Mouse (Mus musculus) megakaryocyte, adult 5-6 weeks (primary cell): ENCODE data around the gene Insm2. TPM values are rescaled to one million over a fixed set of nuclear protein-coding genes. Genes with fewer than 3 reads are reported as not detected.
"Not testable (repeated sequence)": the region's sequence is repeated elsewhere in the genome, so short reads cannot be mapped to it uniquely, and the experiment has no call there.

Experiments used
- ATAC-seq: 2 replicates; pipeline ENCODE4 v1.8.0; 2016; ENCODE audit warnings: mild to moderate bottlenecking, inconsistent platforms; ENCODE audit not compliant: poor library complexity, severe bottlenecking
- total RNA-seq, 2 experiments: library from RNA; stranded (forward) in 1 of 2; stranded (reverse) in 1 of 2; fragments of 153-499, 151-499 nt in 1 of 2; fragments of 221-1000, 200-1000 nt in 1 of 2; gene quantifications; 2 replicates each; pipeline versions ENCODE4 v1.2.3 to v1.2.4; 2015 to 2017

Insm2 gene
- total RNA-seq (2015) = not detected in 2 replicates
- total RNA-seq (2017) = not detected in 2 replicates

GRCm38 (mm10) chr12:55598887-55599561 lies at the start of gene Insm2:
TSS of gene Insm2 (plus strand) at chr12:55599427.
- ATAC-seq = no peak

- not testable (repeated sequence) for ATAC-seq
Observed at GRCm38 (mm10) chr12:55554901-55555300, 44.3 kb upstream of the Insm2 start.

GRCm38 (mm10) chr12:55557866-55558265 lies 41.4 kb upstream of the Insm2 start:
- no peak for ATAC-seq

GRCm38 (mm10) chr12:55559184-55559855 lies 39.9 kb upstream of the Insm2 start:
- ATAC-seq = no peak

GRCm38 (mm10) chr12:55560025-55560690 lies 39.1 kb upstream of the Insm2 start:
- peak; percentile 91 for ATAC-seq

GRCm38 (mm10) chr12:55563742-55564141 lies 35.5 kb upstream of the Insm2 start:
- no peak for ATAC-seq

- no peak for ATAC-seq
Observed at GRCm38 (mm10) chr12:55564187-55564963, 34.9 kb upstream of the Insm2 start.

GRCm38 (mm10) chr12:55565206-55565605 lies 34.0 kb upstream of the Insm2 start, which contains the start of gene Aldoart2:
TSS of gene Aldoart2 (plus strand) at chr12:55565239.
- ATAC-seq = no peak

GRCm38 (mm10) chr12:55565867-55566266 lies 33.4 kb upstream of the Insm2 start:
- no peak for ATAC-seq

- ATAC-seq = no peak
Observed at GRCm38 (mm10) chr12:55566837-55567236, 32.4 kb upstream of the Insm2 start.

- no peak for ATAC-seq
Observed at GRCm38 (mm10) chr12:55568466-55568865, 30.8 kb upstream of the Insm2 start.

- no peak for ATAC-seq
Observed at GRCm38 (mm10) chr12:55569676-55570075, 29.6 kb upstream of the Insm2 start.

GRCm38 (mm10) chr12:55570646-55571045 lies 28.6 kb upstream of the Insm2 start:
- no peak for ATAC-seq

GRCm38 (mm10) chr12:55571181-55571580 lies 28.0 kb upstream of the Insm2 start:
- no peak for ATAC-seq

- no peak for ATAC-seq
Observed at GRCm38 (mm10) chr12:55571661-55572060, 27.6 kb upstream of the Insm2 start.

GRCm38 (mm10) chr12:55573089-55573488 lies 26.1 kb upstream of the Insm2 start:
- ATAC-seq = no peak

GRCm38 (mm10) chr12:55573794-55574193 lies 25.4 kb upstream of the Insm2 start:
- no peak for ATAC-seq

GRCm38 (mm10) chr12:55586936-55587335 lies 12.3 kb upstream of the Insm2 start:
- ATAC-seq = not testable (repeated sequence)

GRCm38 (mm10) chr12:55598537-55598886 lies 715 bp upstream of the Insm2 start:
- no peak for ATAC-seq

GRCm38 (mm10) chr12:55599639-55600502 lies 644 bp downstream of the Insm2 start:
- peak; percentile 57 for ATAC-seq
